Mouse (Mus musculus) left cerebral cortex, adult 11 months (tissue): ENCODE measurements around the gene Ldlrad2.
"Not testable (repeated sequence)": the region's sequence is repeated elsewhere in the genome, so short reads cannot be mapped to it uniquely, and the experiment has no call there.

Experiments
- DNase-seq: peaks from one replicate; pipeline ENCODE4 v3.0.0; 2022; ENCODE audit warnings: low spot score

Gene Ldlrad2

GRCm38 (mm10) chr4:137574469-137574868 lies at the start of gene Ldlrad2:
Gene Ldlrad2 (minus strand): TSS chr4:137574569.
- DNase-seq, result no peak

GRCm38 (mm10) chr4:137622847-137623246 lies 48.5 kb upstream of the Ldlrad2 start:
- no peak for DNase-seq

GRCm38 (mm10) chr4:137610256-137610655 lies 35.9 kb upstream of the Ldlrad2 start:
- DNase-seq, result no peak

- DNase-seq, result no peak
These were observed 35.3 kb upstream of the Ldlrad2 start for GRCm38 (mm10) chr4:137609702-137610101.

- no peak for DNase-seq
These were observed 34.9 kb upstream of the Ldlrad2 start for GRCm38 (mm10) chr4:137609281-137609680.

GRCm38 (mm10) chr4:137607023-137607422 lies 32.7 kb upstream of the Ldlrad2 start:
- DNase-seq, result no peak

GRCm38 (mm10) chr4:137603449-137604171 lies 29.2 kb upstream of the Ldlrad2 start:
- DNase-seq, result no peak

GRCm38 (mm10) chr4:137598577-137598976 lies 24.2 kb upstream of the Ldlrad2 start:
- DNase-seq, result no peak

- no peak for DNase-seq
These were observed 22.8 kb upstream of the Ldlrad2 start for GRCm38 (mm10) chr4:137597098-137597630.

- DNase-seq, result no peak
These were observed 20.3 kb upstream of the Ldlrad2 start for GRCm38 (mm10) chr4:137594496-137595270.

- DNase-seq, result peak; percentile 98
These were observed 19.5 kb upstream of the Ldlrad2 start, which contains the start of gene Usp48 for GRCm38 (mm10) chr4:137593601-137594495. Gene Usp48 (plus strand): TSS chr4:137593755.

GRCm38 (mm10) chr4:137590961-137591360 lies 16.6 kb upstream of the Ldlrad2 start:
- DNase-seq, result no peak

- DNase-seq, result no peak
These were observed 15.2 kb upstream of the Ldlrad2 start for GRCm38 (mm10) chr4:137589586-137589985.

GRCm38 (mm10) chr4:137589095-137589494 lies 14.7 kb upstream of the Ldlrad2 start:
- DNase-seq, result not testable (repeated sequence)

GRCm38 (mm10) chr4:137581815-137582214 lies 7.4 kb upstream of the Ldlrad2 start:
- no peak for DNase-seq

GRCm38 (mm10) chr4:137580299-137580698 lies 5.9 kb upstream of the Ldlrad2 start:
- DNase-seq, result no peak

- no peak for DNase-seq
These were observed 5.4 kb upstream of the Ldlrad2 start for GRCm38 (mm10) chr4:137579789-137580188.

- DNase-seq, result no peak
These were observed 3.9 kb upstream of the Ldlrad2 start for GRCm38 (mm10) chr4:137578181-137578845.

- DNase-seq, result no peak
These were observed 3.1 kb upstream of the Ldlrad2 start for GRCm38 (mm10) chr4:137577486-137577885.

- no peak for DNase-seq
These were observed 4.5 kb downstream of the Ldlrad2 start for GRCm38 (mm10) chr4:137569873-137570272.

GRCm38 (mm10) chr4:137556673-137557210 lies 17.6 kb downstream of the Ldlrad2 start:
- no peak for DNase-seq
